Mouse (Mus musculus) erythroblast, embryonic 14.5 days (primary cell): ENCODE results near the gene Ubl4b. TPM values are rescaled to one million over a fixed set of nuclear protein-coding genes. Genes with fewer than 3 reads are reported as not detected.

Source experiments
- H3K27me3 ChIP-seq: 2 replicates; pipeline ENCODE4 v1.6.1; 2012; ENCODE audit warnings: inconsistent platforms; ENCODE audit not compliant: control insufficient read depth
- H3K36me3 ChIP-seq: 2 replicates; pipeline ENCODE4 v1.6.1; 2012; ENCODE audit warnings: mild to moderate bottlenecking, inconsistent platforms; ENCODE audit not compliant: control insufficient read depth
- H3K4me1 ChIP-seq: 2 replicates; pipeline ENCODE4 v1.6.1; 2012; ENCODE audit warnings: inconsistent platforms; ENCODE audit not compliant: control insufficient read depth
- H3K4me3 ChIP-seq: replicated peaks from 2 replicates; pipeline ENCODE3; 2012; ENCODE audit warnings: moderate library complexity, mild to moderate bottlenecking, inconsistent platforms
- H3K9me3 ChIP-seq: 2 replicates; pipeline ENCODE4 v1.6.1; 2012; ENCODE audit warnings: low read length, inconsistent platforms, mixed read lengths; ENCODE audit not compliant: control insufficient read depth
- GATA1 ChIP-seq: IDR thresholded peaks from 2 replicates; pipeline ENCODE4 v1.6.1; 2012; ENCODE audit warnings: low read length, inconsistent platforms, mixed read lengths
- TAL1 ChIP-seq: IDR thresholded peaks from 3 replicates; pipeline ENCODE4 v1.6.1; 2012; ENCODE audit warnings: low read length, inconsistent platforms, mixed read lengths
- polyA plus RNA-seq: library from polyadenylated mRNA; stranded (reverse); fragments of >175 nt; gene quantifications from 2 replicates; pipeline ENCODE4 v1.2.3, GENCODE M21; 2012

Gene Ubl4b
- polyA plus RNA-seq, 1 experiment = not detected

- no peak for TF ChIP-seq TAL1
- TF ChIP-seq GATA1 = no peak
- Histone ChIP-seq H3K27me3 (peaks cover 85% of the 10 kb centered on the region), H3K9me3 (peaks cover under 1% of the 10 kb centered on the region; the same call in 1 of the 2 replicates), H3K4me3 (no peak overlapping the region), H3K36me3 (no peaks in the 10 kb centered on the region), H3K4me1 (no peaks in the 10 kb centered on the region)
These were observed 36.7 kb upstream of the Ubl4b start for GRCm38 (mm10) chr3:107591612-107592011.

GRCm38 (mm10) chr3:107586504-107586903, 31.6 kb upstream of the Ubl4b start:
- no peak for TF ChIP-seq GATA1
- Histone ChIP-seq H3K4me1 (no peaks in the 10 kb centered on the region), H3K9me3 (no peaks in the 10 kb centered on the region; the same call in 1 of the 2 replicates), H3K4me3 (no peak overlapping the region), H3K36me3 (no peaks in the 10 kb centered on the region), H3K27me3 (peaks cover 89% of the 10 kb centered on the region)

- Histone ChIP-seq H3K4me3 (no peak overlapping the region), H3K4me1 (peaks cover under 1% of the 10 kb centered on the region; the same call in 1 of the 2 replicates), H3K27me3 (peaks cover 88% of the 10 kb centered on the region), H3K9me3 (no peaks in the 10 kb centered on the region; the same call in 1 of the 2 replicates), H3K36me3 (no peaks in the 10 kb centered on the region)
- TF ChIP-seq TAL1 (no peak), GATA1 (no peak)
These were observed 29.0 kb upstream of the Ubl4b start for GRCm38 (mm10) chr3:107583893-107584292.

GRCm38 (mm10) chr3:107582875-107583767, 28.2 kb upstream of the Ubl4b start:
- no peak for TF ChIP-seq TAL1
- H3K9me3 ChIP-seq = no peaks in the 10 kb centered on the region; the same call in 1 of the 2 replicates
- peaks cover 82% of the 10 kb centered on the region for H3K27me3 ChIP-seq
- H3K4me1 ChIP-seq = peaks cover 8% of the 10 kb centered on the region
- no peaks in the 10 kb centered on the region for H3K36me3 ChIP-seq
- H3K4me3 ChIP-seq = no peak overlapping the region

DNA sequence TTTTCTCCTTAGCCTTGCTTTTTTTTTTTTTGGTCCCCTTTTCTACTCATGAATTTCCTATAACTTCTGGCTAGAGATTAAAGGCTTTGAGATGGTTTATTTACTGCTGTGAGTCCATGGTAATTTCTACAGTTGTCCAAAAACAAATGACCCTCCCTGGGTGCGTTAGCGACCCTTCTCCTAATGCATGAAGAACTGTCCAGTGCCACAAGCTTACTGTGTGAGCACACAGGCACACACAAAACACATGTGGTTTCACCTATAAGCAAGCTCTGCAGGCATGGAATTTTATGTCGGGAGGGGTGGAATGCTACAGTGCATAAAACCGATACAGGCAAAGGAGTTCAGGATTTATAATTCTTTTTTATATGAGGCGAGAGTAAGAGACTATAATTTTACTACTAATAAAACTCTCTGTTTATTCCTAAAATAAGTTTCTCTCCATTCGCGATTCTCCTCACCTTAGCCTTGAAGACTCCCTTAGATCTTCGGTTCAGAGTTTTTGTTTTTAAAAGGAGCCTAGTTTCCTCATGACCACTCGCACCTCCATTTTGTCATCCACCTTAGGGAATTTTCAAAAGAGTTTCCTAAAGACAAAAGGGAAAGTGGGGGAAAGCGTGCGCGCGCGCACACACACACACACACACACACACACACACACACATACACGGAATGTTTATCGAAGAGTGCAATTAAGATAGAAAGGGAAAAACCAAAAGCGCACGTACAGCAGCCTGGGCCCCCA, 27.4 kb upstream of the Ubl4b start:
- Histone ChIP-seq H3K9me3 (no peaks in the 10 kb centered on the region; the same call in 1 of the 2 replicates), H3K4me3 (no peak overlapping the region), H3K36me3 (no peaks in the 10 kb centered on the region), H3K4me1 (peaks cover 16% of the 10 kb centered on the region), H3K27me3 (peaks cover 77% of the 10 kb centered on the region)
- TF ChIP-seq GATA1 (no peak), TAL1 (no peak)

GRCm38 (mm10) chr3:107581103-107582010, 26.5 kb upstream of the Ubl4b start:
- H3K4me3 ChIP-seq = no peak overlapping the region
- H3K4me1 ChIP-seq = peaks cover 19% of the 10 kb centered on the region
- no peaks in the 10 kb centered on the region; the same call in 1 of the 2 replicates for H3K9me3 ChIP-seq
- TF ChIP-seq TAL1 (no peak), GATA1 (no peak)
- H3K36me3 ChIP-seq = no peaks in the 10 kb centered on the region
- peaks cover 68% of the 10 kb centered on the region for H3K27me3 ChIP-seq

GRCm38 (mm10) chr3:107579466-107579865, 24.6 kb upstream of the Ubl4b start:
- Histone ChIP-seq H3K4me3 (no peak overlapping the region), H3K9me3 (no peaks in the 10 kb centered on the region; the same call in 1 of the 2 replicates), H3K36me3 (no peaks in the 10 kb centered on the region), H3K4me1 (peaks cover 19% of the 10 kb centered on the region), H3K27me3 (peaks cover 49% of the 10 kb centered on the region)
- TF ChIP-seq TAL1 = no peak
- no peak for TF ChIP-seq GATA1

- Histone ChIP-seq H3K9me3 (no peaks in the 10 kb centered on the region; the same call in 1 of the 2 replicates), H3K4me1 (peaks cover 19% of the 10 kb centered on the region), H3K27me3 (peaks cover 34% of the 10 kb centered on the region), H3K36me3 (no peaks in the 10 kb centered on the region), H3K4me3 (no peak overlapping the region)
- TF ChIP-seq GATA1 (no peak), TAL1 (no peak)
These were observed 23.0 kb upstream of the Ubl4b start for GRCm38 (mm10) chr3:107577810-107578390.
